Mouse (Mus musculus): ENCODE results near the gene Plekhg1.

DNA sequence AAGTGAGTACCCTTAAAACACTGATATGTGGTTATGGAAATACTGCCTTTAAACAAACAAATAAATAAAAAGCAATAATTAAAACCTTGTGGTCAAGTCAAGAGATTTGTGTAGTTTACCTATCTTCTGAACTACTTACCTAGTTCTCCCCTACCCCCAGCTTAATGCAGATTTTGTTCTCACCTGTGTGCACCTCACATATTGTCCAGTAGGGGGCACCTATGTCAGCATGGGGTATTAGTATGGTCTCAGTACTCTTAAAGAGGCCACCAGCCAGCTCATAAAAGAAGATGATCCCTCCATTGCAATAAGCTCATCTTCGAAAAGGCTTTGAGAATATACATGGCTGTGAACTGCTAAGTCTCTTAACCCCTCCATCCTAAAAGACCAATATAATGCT, 93.9 kb downstream of the Plekhg1 start:
- TF ChIP-seq POLR2A (IDR thresholded peaks at IDR 0.05; ENCODE audit: control insufficient read depth, extremely low read depth, insufficient read depth, low read length, poor library complexity) (no peak), CTCF (IDR thresholded peaks at IDR 0.05; ENCODE audit: borderline replicate concordance, control insufficient read depth, extremely low read depth, insufficient read depth, low read length, poor library complexity) (no peak)

All from thymus, adult 2 months (tissue).